Mouse (Mus musculus) ES-Bruce4 (cell line): ENCODE data around the gene Rfpl4b.

ENCODE experiments used
- CTCF ChIP-seq: IDR thresholded peaks from one replicate; pipeline ENCODE4 v1.8.1; 2011; ENCODE audit warnings: low read depth, low read length
- POLR2A ChIP-seq: IDR thresholded peaks from one replicate; pipeline ENCODE4 v1.8.1; 2011; ENCODE audit warnings: low read length; ENCODE audit not compliant: insufficient read depth

- TF ChIP-seq CTCF (no peak), POLR2A (no peak)
Observed at GRCm38 (mm10) chr10:38803304-38803703, 18.3 kb downstream of the Rfpl4b start.
